Mouse (Mus musculus): ENCODE results near the gene Gm20431. TPM values are rescaled to one million over a fixed set of nuclear protein-coding genes. Genes with fewer than 3 reads are reported as not detected.
A peak's percentile ranks its signal among the peaks of the same experiment; 100 is the strongest.

Gm20431 gene
- total RNA-seq, 1 experiment from 2014 or later: 15.7 TPM

- DNase-seq: no peak
Measured at GRCm38 (mm10) chr2:167597492-167598186, 63.7 kb downstream of the Gm20431 start.

GRCm38 (mm10) chr2:167596726-167597491 lies 64.4 kb downstream of the Gm20431 start:
- DNase-seq: no peak

GRCm38 (mm10) chr2:167596262-167596661 lies 65.0 kb downstream of the Gm20431 start:
- no peak for DNase-seq

- no peak for DNase-seq
Measured at GRCm38 (mm10) chr2:167595761-167596171, 65.5 kb downstream of the Gm20431 start.

GRCm38 (mm10) chr2:167594444-167594934 lies 66.8 kb downstream of the Gm20431 start:
- DNase-seq: peak; percentile 77

GRCm38 (mm10) chr2:167593551-167594250 lies 67.6 kb downstream of the Gm20431 start:
- DNase-seq: no peak

- peak; percentile 48 for DNase-seq
Measured at GRCm38 (mm10) chr2:167588774-167589577, 72.3 kb downstream of the Gm20431 start.

- no peak for DNase-seq
Measured at GRCm38 (mm10) chr2:167586976-167587375, 74.3 kb downstream of the Gm20431 start.

GRCm38 (mm10) chr2:167586041-167586440 lies 75.3 kb downstream of the Gm20431 start:
- DNase-seq: no peak

- DNase-seq: no peak
Measured at GRCm38 (mm10) chr2:167585273-167585672, 76.0 kb downstream of the Gm20431 start.

- no peak for DNase-seq
Measured at GRCm38 (mm10) chr2:167583161-167583952, 77.9 kb downstream of the Gm20431 start.

GRCm38 (mm10) chr2:167578521-167578920 lies 82.8 kb downstream of the Gm20431 start:
- DNase-seq: no peak

- no peak for DNase-seq
Measured at GRCm38 (mm10) chr2:167577186-167577785, 84.0 kb downstream of the Gm20431 start.

GRCm38 (mm10) chr2:167576121-167576620 lies 85.1 kb downstream of the Gm20431 start:
- DNase-seq: no peak

- no peak for DNase-seq
Measured at GRCm38 (mm10) chr2:167575581-167575980, 85.7 kb downstream of the Gm20431 start.

GRCm38 (mm10) chr2:167574814-167575213 lies 86.5 kb downstream of the Gm20431 start:
- DNase-seq: peak; percentile 73

- no peak for DNase-seq
Measured at GRCm38 (mm10) chr2:167571442-167572220, 89.7 kb downstream of the Gm20431 start.

- DNase-seq: no peak
Measured at GRCm38 (mm10) chr2:167570815-167571214, 90.5 kb downstream of the Gm20431 start.

- DNase-seq: peak; percentile 83
Measured at GRCm38 (mm10) chr2:167569934-167570651, 91.2 kb downstream of the Gm20431 start.

All from adrenal gland, postnatal 25 days (tissue).